ENCODE assay signal across 8 mouse cellular contexts in genomic region chr7:114117444-114117905, GRCm38 (mm10). TPM values are rescaled to one million over a fixed set of nuclear protein-coding genes. Genes with fewer than 3 reads are reported as not detected.
DNase-seq lines count a peak whose midpoint lies in the region; ATAC-seq lines count a peak whose summit lies in the region.

Gene Rras2 (minus strand): TSS chr7:114117781.

- H3K27me3 ChIP-seq in hindbrain, embryonic 15.5 days = no peaks in the 10 kb centered on the region

- H3K9me3 ChIP-seq in hindbrain, embryonic 15.5 days = no peaks in the 10 kb centered on the region

- H3K27ac ChIP-seq in hindbrain, embryonic 15.5 days (replicated peaks) = peak within 1 kb of the TSS; percentile 92

- peak within 1 kb of the TSS; percentile 97 for H3K4me3 ChIP-seq in hindbrain, embryonic 15.5 days

- H3K4me1 ChIP-seq in hindbrain, embryonic 15.5 days (replicated peaks) = peaks cover 16% of the 10 kb centered on the region

- peak within 1 kb of the TSS; percentile 88 for H3K4me2 ChIP-seq in hindbrain, embryonic 15.5 days

- peak; percentile 98 for ATAC-seq in hindbrain, embryonic 15.5 days (ENCODE audit: low FRiP score, low read depth)

- H3K36me3 ChIP-seq in hindbrain, embryonic 15.5 days = no peaks in the 10 kb centered on the region

- DNase-seq in NIH3T3 (ENCODE audit: low read depth) = peak; percentile 91
- DNase-seq in cerebellum, postnatal 14 days = peak; percentile 91 to 94
- peak; percentile 81 for DNase-seq in gastrocnemius, adult 18-20 months (ENCODE audit: low spot score)
- peak; percentile 88 to 89 for DNase-seq in layer of hippocampus, postnatal 36 days
- peak; percentile 87 for DNase-seq in lung, postnatal 25 days (ENCODE audit: low spot score)
- peak; percentile 93 for DNase-seq in retina, postnatal 1 day
- DNase-seq in thymus, postnatal 4 days = peak; percentile 93

- peak within 1 kb of the TSS; percentile 84 for H3K9ac ChIP-seq in hindbrain, embryonic 15.5 days

- WGBS in hindbrain, embryonic 15.5 days = 0% methylated on average over 54 of the region's 55 CpGs

RNA-seq across cellular contexts. Expression of gene Rras2, which starts in this region (rescaled TPM):
- total RNA-seq in gastrocnemius, adult 18-20 months (2021) = 10 to 100 TPM; 14.3 to 15.3 TPM
- 18.6 and 19.3 TPM in 2 replicates for polyA plus RNA-seq in hindbrain, embryonic 15.5 days (2015; fragmentation: Nextera tagmentation; extraction: Ambion mirVana)
- total RNA-seq in layer of hippocampus, postnatal 36 days (2021) = 10 to 100 TPM; 30.6 to 33.9 TPM

Comparison
In these comparisons a context has a peak if more than half of its experiments do, and no peak if none do; other contexts are left out.
1. Peak in every context shown above with its lines: DNase-seq, ATAC-seq, H3K4me3 ChIP-seq and H3K27ac ChIP-seq.